Mouse (Mus musculus) myocyte (in vitro differentiated cells): ENCODE results near the gene Ndel1.

Source experiments
- CEBPB ChIP-seq: IDR thresholded peaks from 2 replicates; pipeline ENCODE4 v1.6.1; 2011; ENCODE audit warnings: mild to moderate bottlenecking, moderate library complexity; ENCODE audit not compliant: poor library complexity, insufficient read depth, severe bottlenecking
- E2F4 ChIP-seq: IDR thresholded peaks from one replicate; pipeline ENCODE4 v1.6.1; 2011; ENCODE audit warnings: mild to moderate bottlenecking, control low read depth, moderate library complexity; ENCODE audit not compliant: insufficient read depth
- MAX ChIP-seq: IDR thresholded peaks from one replicate; pipeline ENCODE4 v1.6.1; 2011; ENCODE audit warnings: low read depth, mild to moderate bottlenecking, control low read depth
- POLR2A ChIP-seq: IDR thresholded peaks from one replicate; pipeline ENCODE4 v1.6.1; 2011; ENCODE audit warnings: low read depth, mild to moderate bottlenecking, control low read depth, moderate library complexity; ENCODE audit not compliant: insufficient read length
- POLR2AphosphoS2 ChIP-seq: IDR thresholded peaks from one replicate; pipeline ENCODE4 v1.6.1; 2011; ENCODE audit warnings: low read depth, control low read depth; ENCODE audit not compliant: insufficient read length
- SRF ChIP-seq: IDR thresholded peaks from one replicate; pipeline ENCODE4 v1.6.1; 2011; ENCODE audit warnings: low read depth; ENCODE audit not compliant: control insufficient read depth, insufficient read length
- USF1 ChIP-seq: IDR thresholded peaks from one replicate; pipeline ENCODE4 v1.6.1; 2011; ENCODE audit warnings: low read depth, mild to moderate bottlenecking, control low read depth, moderate library complexity

- TF ChIP-seq E2F4 (no peak), POLR2A (no peak), SRF (no peak), POLR2AphosphoS2 (no peak), USF1 (no peak), CEBPB (no peak), MAX (no peak)
Observed at GRCm38 (mm10) chr11:68859943-68860593, 11.6 kb downstream of the Ndel1 start.
